Mouse (Mus musculus) cerebellum, adult 11-12 months (tissue): ENCODE results near the gene Zfp715.
"Not testable (repeated sequence)": the region's sequence is repeated elsewhere in the genome, so short reads cannot be mapped to it uniquely, and the experiment has no call there.

ENCODE experiments used
- DNase-seq: peaks from one replicate; pipeline ENCODE4 v3.0.0; 2022

Zfp715 gene

DNA sequence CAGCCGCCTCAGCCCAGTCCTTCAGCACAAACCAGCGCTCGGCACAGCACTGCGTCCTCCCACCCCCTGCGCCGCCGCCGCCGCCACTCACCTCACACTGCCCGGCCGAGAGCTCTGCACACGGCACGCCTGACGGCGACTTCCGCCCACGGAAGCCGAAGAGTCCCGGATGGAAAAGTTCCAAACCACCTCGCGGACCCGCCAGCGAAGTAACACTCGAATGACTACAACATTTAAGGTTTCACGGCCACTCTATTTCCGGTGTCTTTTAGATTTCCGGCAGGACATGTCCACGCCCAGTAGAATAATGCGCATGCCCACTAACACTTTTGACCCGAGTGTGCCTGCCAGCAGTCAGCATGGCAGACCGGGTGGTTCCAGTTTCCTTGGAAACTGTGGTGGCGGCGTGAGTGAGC lies at the start of gene Zfp715:
Zfp715 (minus strand) TSS at position 282 of the 416 bp plus-strand sequence.
- peak; percentile 92 for DNase-seq

DNA sequence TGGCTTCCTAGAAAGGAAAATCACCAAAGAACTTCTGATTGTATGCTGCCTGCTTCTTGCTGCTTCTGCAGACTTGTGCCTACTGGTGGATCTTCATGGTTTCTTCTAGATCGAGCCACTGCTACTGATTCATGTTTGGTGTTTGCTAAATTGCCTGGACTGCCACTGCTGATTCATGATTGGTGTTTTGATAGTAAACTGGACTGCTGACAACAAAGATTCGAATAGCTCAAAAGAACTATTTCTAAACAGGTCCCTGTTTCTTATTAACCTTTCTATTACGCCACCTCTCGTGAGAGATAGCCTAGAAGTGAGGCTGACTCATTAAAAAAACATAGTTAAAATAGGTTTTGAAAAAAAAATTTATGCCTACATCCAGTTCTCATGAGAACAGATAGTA lies 48.9 kb upstream of the Zfp715 start:
- no peak for DNase-seq

DNA sequence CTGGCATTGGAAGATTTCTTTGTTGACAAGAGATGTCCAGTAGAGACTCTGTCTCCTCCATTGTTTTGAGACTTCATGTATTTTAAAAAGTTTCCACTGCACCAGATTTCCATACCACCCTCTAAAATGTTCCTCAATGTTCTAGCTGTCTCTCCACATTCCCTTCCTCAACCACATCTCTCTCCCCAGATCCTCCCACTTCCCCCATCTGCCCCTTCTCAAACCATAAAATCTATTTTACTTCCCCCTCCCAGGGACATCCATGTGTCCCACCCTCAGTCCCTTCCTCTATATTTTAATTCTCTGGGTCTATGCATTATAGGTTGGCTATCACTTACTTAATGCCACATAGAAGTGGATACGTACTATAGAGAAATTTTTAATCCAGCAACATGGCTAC lies 48.3 kb upstream of the Zfp715 start:
- DNase-seq = no peak

DNA sequence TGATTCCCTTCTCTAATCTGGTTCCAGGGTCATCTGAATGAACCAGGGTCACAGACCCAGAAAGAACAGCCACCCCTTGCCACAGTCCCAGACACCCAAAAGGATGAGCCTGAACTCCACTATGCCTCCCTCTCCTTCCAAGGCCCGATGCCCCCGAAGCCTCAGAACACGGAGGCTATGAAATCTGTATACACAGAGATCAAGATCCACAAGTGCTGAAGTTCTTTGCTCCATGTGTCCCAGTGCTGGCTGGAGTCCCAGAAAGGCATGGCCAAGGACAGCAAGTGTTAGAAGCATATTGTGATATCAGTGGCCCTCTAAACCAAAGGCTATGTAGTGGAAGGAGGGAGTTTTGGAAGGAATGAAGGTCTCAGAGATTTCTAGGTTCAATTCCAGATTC lies 45.5 kb upstream of the Zfp715 start:
- no peak for DNase-seq

DNA sequence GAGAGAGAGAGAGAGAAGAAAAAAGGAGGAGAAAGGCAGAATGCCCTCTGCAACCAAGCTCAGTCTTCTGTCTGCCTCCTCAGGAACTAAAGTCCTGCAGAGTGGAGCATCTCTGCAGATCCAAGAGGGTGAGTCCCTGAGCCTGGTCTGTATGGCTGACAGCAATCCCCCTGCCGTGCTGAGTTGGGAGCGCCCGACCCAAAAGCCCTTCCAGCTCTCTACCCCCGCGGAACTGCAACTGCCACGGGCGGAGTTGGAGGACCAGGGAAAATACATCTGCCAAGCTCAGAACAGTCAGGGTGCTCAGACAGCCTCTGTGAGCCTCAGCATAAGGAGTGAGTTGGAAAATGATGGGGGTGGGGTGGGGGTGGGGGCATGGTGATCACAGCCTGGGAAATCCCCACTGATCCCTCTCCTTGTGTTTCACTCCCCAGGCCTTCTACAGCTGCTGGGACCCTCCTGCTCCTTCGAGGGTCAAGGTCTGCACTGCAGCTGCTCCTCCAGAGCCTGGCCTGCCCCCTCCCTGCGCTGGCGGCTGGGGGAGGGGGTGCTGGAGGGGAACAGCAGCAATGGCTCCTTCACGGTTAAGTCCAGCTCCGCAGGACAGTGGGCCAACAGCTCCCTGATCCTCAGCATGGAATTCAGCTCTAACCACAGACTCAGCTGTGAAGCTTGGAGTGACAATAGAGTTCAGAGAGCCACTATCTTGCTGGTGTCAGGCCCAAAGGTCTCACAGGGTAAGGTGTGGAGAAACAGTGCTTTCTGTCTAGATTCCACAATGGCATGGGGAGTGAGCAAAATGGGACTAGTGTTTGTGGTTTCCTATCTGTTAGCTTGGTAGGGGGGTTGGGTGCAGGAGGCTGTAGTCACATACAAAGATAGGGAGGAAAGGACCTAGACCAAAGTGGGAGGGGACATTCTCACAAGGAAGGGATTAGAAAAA lies 42.1 kb upstream of the Zfp715 start:
- no peak for DNase-seq

DNA sequence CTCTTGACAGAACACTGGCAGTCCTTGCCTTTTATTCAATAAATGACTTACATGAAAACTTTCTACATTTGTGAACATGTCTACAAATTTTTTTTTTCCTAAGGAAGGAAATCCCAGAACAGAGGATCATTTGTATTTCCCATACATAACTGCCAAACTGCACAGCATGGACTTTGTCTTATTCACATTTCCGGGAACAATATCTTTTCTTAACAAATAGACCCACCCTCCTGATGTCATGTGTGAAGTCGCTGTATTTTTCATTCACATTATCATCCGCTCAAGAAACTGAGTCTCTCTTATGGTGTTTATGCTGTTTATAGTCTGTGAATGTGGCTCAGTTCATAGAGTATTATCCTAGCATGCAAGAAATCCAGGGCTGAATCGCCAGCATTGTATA lies 40.7 kb upstream of the Zfp715 start:
- DNase-seq = no peak

DNA sequence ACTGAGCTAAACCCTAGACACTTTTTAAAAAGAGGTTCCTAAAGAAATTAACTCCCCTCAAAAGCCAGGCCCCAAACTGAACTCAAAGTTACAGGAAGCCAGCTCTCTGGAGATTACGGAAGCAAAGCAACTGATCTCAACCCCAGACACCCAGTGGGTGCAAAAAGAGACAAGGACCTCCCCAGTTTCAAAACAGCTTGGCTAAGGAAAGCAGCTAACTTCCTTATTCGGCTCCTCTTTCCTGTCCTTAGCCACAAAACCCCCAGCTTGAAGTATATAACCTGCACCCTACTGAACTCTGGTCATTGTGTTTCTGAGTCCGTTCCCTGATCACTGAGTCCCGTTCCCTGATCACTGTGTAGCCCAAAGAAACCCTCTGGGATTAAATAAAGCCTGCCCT lies 40.0 kb upstream of the Zfp715 start:
- no peak for DNase-seq

DNA sequence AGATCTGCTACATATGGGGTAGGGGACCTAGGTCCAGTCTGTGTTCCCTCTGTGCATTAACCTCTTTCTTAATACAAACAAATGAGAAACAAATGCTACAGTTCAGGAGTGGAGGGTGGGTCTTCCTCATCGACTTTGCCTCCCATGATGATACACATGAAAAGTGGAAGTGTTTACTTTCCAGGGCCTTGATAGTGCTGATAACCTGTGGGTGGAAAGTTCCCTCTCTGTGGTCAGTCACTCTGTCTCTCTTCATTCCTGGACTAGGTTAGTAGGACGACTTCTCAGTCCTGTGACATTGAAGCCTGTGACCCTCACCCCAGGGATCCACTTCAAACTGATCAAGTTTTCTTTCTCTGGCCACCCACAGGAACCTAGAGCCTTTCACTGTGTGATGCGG lies 38.1 kb upstream of the Zfp715 start, which contains the start of gene Siglecf:
Siglecf (plus strand) TSS at position 188 of the 400 bp plus-strand sequence.
- DNase-seq = no peak

DNA sequence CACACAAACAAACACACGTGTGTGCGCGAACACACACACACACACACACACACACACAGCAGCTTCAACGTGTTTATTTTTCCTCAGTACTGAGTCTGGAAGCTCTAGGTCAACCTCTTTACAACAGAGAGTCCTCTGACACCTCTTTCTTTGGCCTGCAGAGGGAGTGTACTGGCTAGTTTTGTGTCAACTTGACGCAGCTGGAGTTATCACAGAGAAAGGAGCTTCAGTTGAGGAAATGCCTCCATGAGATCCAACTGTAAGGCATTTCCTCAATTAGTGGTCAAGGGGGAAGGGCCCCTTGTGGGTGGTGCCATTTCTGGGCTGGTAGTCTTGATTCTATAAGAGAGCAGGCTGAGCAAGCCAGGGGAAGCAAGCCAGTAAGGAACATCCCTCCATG lies 36.5 kb upstream of the Zfp715 start:
- DNase-seq = not testable (repeated sequence)

DNA sequence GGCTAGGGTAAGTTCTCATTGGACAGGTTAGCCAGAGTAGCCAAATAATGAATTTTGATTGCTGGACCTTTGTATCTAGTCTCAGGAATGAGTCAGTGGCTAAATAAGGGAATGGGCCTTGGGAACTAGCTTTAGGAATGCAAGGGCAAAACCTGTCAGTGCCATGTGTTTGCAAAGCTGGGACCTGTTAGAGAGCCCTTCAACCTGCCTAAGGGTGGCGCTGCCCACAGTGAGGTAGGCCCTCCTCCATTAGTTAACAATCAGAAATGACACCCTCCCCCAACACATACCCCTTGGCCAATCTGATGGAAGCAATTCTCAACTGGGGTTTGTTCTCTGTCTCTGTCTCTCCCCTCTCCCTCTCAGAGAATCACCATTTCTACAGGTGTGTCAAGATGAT lies 33.5 kb upstream of the Zfp715 start:
- no peak for DNase-seq

DNA sequence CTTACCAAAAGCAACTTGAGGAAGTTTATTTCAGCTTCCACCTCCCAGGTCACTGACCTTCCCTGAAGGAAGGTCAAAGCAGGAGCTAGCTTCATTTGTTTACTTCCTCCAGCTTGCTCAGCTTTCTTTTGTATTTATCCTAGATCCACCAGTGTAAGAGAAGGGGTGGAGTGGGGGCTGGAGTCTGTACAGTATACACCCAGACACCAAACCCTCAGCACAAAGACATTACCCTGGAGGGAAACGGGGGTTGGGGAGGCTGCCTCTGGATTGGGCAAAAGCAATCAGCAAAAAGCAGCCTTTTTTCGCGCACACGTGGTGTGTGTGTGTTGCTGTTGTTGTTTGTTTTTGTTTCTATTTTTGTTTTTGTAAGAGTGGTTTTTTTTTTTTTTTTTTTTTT lies 33.1 kb upstream of the Zfp715 start:
- DNase-seq = no peak

DNA sequence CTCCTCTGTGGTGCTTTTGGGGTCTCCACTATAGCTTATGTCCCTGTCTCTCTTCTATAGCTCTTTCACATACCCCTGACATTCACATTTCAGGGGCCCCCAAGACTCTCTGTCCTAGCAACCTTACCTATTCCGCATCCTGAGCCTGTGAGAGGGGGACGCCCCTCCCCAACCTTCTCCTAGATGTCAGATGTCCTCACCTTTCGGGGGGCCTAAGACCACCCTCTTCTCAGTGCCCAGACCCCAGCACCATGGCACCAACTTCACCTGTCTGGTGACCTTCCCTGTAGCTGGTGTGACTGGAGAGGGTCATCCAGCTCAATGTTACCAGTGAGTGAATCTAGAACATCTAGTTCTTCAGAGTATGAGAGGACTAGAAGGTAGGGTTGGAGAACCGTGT lies 31.4 kb upstream of the Zfp715 start:
- DNase-seq = no peak

DNA sequence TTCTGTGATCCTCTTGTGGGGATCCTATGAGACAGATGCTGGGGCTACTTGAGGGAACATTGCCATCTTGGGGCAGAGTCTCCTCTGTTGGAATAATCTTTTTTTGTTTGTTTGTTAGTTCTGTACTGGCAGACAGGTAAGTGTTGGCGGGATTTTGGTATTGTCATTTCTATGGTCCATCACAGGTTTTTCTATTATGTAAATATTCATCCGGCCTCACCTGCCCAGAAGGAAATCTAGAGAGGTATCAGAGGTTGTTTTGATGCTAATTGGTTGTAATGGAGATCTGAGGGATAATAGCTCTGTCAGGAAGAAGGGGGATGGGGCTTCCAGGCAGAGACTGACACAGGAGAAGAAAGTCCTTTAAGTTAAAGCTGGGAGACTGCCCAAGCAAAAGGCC lies 30.9 kb upstream of the Zfp715 start:
- no peak for DNase-seq

DNA sequence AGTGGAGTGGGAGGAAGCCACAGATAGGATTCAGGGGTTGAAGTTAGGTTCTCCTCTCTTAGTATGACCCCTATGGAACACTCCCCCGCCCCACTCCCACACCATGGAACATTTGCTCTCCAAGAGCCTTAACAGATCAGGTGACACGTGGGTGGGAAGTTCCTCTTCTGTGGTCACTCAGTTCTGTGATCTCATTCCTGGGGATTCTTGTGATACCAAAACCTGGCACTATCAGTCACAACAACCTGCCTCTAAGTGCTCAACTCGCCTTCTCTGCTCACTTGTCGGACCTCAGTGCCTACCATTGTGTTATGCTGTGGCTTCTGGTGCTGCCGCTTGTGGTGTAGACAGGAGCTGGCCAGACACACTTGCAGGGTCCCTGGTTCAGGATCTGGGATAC lies 30.1 kb upstream of the Zfp715 start:
- no peak for DNase-seq

DNA sequence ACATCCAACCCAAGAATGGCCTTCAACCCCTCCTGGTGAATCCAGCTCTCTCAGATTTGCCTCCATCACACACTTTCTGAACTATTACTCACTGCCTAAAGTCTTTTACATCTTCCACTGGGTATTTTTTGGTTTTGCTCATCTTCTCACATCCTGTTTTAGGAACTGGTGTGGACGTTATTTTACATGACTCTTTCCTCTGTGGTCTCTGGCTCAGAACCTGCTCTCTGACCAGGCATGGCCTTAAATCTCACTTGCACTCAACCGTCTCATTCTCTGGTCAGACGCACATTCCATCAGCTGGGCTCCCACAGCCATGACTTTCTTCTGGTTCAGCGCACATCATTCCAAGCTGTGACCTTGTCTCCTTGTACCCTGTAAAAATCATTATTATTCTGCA lies 27.7 kb upstream of the Zfp715 start:
- no peak for DNase-seq

DNA sequence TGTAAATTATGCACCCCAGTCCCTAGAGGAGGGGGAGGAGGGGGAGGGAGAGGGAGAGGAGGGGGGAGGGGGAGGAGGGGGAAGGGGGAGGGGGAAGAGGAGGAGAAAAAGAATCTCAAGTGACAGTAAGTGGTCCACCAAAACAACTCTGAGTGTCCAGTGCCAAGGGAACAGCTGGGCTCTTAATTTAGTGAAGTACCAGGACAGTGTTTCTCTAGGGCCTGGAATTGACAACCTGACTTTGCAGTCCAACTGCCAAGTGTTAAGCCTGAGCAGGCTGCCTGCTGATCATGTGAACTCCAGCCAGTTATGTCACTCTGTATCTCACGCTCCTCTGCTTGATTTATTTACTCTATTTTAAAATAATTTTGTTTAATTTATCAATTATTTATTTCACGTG lies 20.8 kb upstream of the Zfp715 start:
- no peak for DNase-seq

DNA sequence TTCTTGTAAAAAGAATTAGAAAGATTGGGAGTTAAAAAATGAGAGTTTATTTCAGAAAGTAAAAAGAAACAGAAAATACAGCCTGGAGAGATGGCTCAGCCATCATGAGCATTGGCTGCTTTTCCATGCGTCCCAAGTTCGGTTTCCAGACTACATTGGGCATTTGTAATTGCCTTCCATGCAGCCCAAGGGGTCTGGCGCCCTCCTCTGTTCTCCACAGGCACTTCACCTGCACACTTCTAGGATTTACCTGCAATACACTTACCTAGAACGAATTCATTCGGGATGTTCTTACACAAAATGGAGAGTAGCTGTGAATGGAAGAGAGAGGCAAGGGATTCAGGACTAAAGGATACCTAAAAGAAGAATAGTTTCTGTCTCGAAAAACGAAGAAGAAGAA lies 20.1 kb upstream of the Zfp715 start:
- peak; percentile 14 for DNase-seq

DNA sequence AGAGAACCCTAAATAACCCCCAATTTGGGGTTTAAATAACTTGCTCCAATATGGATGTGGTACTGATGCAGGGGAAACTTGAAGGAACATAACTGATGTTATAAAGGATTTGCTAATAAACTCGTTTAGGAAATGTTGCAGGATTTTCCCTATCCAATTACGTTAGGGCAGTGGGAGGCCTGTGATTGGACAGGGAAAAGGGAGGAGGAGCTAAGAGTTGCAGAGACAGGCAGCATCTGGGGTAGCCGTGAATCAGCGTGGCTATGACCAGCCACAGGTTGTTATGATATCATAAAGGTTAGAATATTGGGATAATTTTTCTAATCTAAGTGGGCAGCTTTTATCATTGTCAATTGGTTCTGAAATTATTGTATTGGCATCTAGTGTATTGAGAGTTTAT lies 15.0 kb upstream of the Zfp715 start:
- no peak for DNase-seq

DNA sequence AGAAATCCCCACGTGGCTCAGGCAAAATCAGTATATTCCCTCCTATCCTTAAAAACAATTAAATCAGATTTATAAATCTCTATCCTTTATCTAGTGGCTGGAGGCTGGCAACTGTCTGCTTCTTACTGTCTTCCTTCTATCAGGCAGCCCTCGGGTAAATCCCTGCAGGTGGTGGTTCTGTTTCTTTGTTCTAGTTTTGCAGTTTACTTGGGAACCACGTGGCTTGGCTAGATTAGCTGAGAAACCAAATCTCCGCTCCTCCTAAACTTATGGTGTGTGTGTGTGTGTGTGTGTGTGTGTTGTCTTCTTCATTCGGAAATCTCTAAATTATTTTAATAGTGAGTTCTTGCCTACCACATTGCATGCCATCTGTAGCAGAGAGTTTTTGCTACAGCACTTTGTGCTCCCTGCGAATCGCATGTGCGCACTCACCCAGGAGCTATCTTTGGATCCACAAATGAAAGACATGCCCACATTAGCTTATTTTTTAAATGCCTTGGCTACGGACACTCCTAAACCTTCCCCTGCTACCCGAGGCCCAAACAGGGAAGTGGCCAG lies 13.2 kb upstream of the Zfp715 start:
- DNase-seq = no peak

DNA sequence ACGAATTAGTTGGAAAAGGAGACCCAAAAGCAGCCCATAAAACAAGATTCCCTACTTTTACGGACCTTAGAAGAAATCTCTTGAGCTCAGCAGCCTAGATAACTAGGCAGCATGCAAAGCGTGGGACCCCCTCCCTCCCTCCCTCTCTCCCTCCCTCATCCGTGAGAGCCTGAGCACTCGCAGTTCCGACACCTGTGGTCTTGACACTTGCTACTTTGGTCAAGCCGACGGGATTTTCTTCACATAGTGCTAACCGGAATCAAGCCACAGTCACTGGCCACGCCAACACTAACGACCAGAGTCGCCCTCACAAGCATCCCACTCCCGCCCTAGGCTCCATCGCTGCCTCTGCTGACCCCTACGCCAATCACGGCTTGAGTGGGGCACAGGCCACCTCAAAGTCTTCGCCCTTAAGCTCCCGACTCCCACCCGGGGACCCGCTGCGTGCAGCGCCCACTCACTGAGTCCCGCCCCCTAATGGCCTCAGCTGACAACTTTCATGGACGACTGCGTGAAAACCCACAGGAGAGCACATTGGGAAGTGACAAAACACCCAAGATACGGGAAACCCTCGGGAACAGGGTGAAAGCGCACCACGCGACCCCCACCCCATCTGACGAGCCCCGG lies 595 bp downstream of the Zfp715 start:
- DNase-seq = no peak

DNA sequence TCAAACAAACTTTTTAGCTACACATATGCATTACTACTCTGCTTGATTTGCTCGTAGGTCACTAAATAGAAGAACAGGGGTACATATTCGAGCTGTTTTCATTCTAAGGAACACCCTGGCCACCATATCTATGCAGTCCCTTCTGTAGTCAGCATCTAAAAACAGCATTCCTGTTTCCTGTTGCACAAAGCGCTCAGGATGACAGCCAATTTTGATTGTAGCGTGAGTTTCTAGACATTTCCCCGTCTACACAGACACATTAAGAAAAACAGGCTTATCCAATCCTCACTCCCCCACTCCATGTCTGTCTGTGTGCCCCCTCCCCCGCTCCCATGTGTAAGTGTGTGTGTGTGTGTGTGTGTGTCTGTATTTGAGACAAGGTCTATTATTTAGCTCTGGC lies 1.5 kb downstream of the Zfp715 start:
- DNase-seq = peak; percentile 10

DNA sequence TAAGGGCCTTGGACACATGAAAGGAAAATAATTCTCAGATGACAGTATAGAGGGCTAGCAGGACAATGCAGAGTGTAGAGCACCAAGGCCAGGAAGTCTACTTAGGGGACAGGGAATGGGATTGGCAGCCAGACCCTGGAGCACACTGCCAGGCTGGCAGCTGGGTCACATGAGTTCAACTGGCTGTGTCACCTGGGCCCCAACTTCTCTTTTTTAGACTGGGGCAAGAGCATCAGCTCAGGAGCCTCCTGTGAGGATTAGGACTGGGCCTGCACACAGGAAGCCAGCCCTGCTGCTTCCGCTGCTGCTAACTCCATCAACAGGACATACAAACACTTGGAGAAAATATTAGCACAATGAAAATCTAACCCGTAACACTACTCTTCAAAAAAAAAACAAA lies 4.0 kb downstream of the Zfp715 start:
- DNase-seq = no peak

DNA sequence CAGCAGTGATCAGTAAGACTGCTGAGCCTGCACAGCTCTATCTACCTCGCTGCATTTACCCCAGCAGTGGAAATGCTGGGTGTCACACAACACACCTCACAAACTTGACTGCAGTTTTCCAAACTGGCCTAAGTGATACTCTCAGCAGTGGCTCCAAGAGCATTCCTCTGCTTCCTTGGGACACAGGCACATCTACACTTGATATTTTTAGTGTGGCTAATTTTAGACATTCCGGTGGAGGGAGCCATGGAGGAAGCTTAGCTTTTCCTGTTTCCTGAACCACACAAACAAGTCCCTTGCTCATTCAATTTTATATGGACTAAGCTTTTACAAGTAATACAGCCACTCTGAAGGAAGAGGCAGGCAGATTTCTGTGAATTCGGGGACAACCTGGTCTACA lies 7.9 kb downstream of the Zfp715 start:
- DNase-seq = no peak

DNA sequence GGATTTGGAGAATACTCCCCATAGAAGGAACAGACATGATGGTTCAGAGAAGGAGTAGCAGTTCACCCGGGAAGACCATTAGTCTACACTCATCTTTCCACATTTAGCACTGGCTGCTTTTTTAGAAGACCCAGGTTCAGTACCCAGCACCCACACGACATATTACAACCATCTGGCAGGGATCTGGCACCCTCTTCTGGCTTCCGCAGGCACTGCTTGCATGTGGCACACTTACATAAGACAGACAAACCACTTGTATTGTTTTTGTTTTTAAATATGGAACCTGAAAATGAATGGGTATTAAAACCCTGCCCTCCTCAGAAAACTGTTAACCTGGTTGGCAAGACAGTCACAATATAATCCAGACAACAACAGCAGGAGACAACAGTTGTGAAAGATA lies 21.6 kb downstream of the Zfp715 start:
- no peak for DNase-seq
